Mouse (Mus musculus) layer of hippocampus, postnatal 10 days (tissue): ENCODE measurements at regions not wholly inside any gene's neighbourhood (a gene's known extent, or its start where the extent isn't known, plus 50 kb on each side); places are given as distances from the start of the nearest gene placed in this dataset.

Experiments
- DNase-seq, 2 experiments: peaks; one replicate each; pipeline ENCODE4 v3.0.0; 2021; ENCODE audit warnings: low spot score in 2 of 2

DNA sequence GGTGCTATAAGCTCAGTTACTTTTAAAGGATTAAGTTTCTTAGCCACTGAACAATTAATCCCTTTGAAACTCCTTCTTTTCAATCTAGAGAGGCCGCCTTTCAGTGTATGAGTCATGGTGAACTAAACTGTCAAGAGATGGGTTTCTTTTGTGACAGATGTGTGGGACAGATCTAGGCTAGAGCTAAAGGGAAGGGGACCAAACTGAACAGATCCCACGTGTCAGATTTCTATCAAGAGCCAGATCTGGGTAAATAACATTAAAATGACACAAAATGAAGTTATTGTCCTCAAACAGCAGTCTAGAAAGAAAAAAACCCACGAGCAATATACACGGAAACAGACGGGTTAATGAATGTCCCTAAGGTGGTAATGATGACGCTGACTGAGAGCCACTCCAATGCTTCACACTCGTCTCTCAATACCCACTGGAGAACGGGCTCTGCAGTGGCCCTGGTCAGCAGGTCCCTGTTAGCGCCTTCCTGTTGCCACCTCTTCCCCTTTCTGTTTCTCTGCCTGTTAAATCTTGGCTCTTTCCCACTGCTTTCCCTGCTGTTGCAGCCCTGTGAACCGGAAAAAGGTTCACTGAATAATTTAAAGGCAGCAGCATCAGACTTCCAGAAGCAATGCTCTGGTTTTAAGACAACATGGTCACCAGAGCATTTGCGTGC is 52.7 kb upstream of the Rab3gap2 start:
- no peak for DNase-seq

DNA sequence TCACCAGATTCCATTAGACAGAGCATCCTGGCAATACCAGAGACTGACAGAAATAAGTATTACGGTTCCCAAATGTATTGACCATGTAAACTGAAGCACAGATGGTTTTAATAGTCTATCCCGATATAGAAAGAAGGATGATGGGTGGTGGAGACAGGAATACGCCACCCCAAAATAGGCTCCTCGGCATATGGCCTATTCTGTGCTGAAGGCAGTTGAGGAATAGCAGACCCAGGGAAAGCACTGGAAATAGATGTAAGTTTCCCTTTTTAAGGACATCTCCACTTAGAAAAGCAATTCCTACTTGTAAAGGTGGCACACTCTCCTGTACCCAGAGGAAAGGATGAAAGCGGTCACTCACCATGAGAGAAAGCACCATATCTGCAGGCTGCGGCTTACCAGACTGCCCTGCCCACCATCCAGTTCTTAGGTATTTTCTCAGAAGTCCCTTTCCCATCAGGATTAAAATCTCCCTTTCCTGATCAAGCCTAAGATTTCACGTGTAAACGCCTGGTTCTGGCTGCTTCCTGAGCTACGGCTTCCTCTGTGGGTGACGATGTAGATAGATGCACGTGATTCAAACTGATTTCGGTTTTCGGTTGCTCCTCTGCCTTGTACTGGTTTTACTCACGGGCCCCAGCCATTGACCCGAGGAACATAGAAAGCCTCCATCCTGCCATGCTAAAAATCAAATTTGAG is 53.3 kb upstream of the Rab3gap2 start:
- no peak for DNase-seq

- peak; percentile 31 to 57 for DNase-seq
Observed at GRCm38 (mm10) chr1:185144791-185145190, 59.1 kb upstream of the Rab3gap2 start.

DNA sequence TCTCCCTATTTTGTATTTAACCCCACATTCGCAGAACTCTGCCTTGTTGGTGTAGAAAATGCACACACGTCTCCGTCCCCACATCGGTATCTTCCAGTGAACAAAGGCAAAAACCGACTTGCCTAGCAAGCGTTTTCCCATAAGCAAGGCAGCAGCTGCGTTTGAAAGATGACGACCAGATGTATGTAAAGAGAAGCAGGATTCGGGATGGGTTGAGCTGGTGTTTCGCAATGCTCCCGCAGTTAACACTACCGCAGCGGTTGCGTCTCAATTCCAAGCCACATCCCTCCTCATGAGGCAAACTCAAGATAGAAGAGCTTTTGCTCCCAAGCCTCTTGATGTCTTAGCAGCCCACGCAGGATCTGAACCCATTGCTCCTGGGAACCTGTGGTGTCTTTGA is 59.9 kb upstream of the Rab3gap2 start:
- no peak for DNase-seq

DNA sequence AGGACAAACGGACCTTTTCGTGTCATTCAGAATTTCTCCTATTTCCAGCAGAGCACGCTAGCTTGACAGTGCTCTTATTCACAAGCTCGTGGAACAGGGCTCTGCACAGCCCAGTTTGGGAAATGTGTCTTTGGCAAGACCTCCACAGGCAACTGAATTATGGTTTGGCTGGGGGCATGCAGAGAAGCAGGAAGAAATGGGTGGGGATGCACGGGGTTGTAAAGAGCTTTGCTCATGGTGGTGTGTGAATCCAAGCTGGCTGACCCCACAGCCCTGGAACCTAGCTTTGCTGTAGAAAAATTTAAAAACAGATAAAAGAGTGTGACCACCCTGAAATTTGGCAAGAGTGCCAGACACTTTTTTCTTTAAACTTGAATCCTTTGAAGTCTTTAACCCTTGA is 63.6 kb upstream of the Rab3gap2 start:
- DNase-seq, result no peak

DNA sequence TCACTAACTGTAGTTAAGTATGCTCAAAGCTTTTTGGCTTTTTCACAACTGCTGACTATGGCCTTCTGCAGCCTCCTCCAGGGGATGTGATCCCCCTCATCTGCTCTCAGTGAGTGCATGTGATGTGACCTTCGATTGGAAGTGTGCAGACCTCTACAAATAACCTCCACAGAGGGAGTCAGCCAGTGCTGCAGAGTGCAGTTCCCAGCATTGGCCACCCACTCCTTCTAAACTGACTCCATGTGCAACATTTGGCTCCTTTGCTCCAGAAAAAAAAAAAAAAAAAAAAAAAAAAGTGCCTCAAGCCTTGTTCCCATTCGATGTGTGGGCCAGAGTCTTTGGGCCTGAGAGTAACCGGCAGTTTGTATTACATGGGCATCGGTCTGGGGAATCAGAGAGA is 75.7 kb upstream of the Rab3gap2 start:
- DNase-seq, result no peak

DNA sequence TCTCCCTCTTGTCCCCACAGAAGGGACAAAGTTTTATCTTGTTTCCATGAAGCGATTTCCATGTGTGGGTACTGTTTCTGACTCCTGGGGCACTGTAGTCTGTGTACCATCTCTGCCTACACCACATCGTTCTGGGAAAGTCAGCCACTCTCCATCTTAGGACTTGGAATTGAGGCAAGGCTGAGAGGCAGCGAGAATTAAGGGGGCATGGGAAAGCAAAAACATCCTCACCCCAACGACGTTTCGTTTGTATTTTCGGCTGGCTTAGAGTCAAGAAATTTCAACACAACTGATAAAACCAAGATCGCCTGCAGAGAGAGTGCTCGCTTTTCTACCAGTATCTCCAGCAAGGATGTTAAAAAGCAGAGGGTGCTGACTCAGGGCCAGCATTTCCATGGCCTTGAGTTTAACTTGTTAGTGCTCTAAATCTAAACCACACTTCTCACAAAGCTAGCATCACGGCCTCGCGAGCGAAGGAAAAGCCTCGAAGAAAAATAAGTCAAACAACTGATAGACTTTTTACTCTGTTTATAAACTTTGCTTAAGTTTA is 78.1 kb upstream of the Rab3gap2 start:
- no peak for DNase-seq

GRCm38 (mm10) chr1:185121552-185121951 is 82.4 kb upstream of the Rab3gap2 start:
- no peak for DNase-seq

GRCm38 (mm10) chr1:185120416-185120815 is 83.5 kb upstream of the Rab3gap2 start:
- no peak for DNase-seq

GRCm38 (mm10) chr1:185117711-185118110 is 86.2 kb upstream of the Rab3gap2 start:
- DNase-seq, result no peak

GRCm38 (mm10) chr1:185113687-185114086 is 90.2 kb upstream of the Rab3gap2 start:
- DNase-seq, result no peak

DNA sequence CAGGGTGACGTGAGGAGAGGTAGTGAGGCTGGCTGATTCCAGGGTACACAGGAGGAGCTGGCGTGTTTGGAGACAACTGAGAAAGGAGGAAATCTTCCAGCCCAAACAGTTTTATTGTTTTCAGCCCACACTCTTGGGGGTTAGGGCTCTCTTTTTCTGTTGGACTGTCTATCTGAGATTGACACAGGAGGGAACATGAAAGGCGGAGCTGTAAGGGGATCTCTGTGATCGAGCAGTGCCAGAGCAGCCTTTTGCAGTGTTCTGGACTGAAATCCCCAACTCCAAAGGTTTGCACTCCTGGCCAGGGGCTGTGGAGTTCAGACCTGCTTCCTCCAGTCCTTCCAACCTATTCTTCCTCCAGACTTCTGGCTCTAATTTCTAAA is 91.9 kb upstream of the Rab3gap2 start:
- no peak for DNase-seq

DNA sequence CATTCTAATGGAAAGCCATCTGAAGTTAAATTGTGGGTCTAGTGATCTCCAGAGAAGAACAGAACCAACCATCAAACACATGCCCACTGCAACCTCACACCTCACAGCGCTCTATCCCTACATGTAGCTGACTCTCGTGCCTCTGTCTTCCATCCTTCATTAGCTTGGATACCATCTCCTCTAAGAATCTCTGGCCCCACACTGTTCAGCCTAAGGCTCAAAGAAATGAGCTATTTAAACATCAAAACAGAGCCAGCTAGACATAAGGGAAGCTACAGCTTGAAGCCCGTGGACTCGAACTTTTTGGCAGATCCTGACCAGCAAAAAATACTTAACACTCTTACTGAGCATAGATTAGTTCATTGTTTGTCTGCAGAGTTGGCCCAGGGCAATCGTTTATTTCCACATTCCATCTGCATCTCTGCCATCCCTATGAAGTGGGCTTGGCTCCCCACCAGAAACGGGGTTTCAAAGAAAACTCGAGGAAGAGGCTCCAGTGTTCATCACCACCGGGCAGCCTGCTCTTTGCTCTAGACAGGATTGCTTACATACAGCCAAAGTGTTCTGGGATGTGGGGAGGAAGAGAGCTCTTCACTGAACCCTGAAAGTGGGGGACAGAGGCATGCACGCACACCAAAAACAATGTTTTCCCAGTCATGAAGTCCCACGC is 92.4 kb upstream of the Rab3gap2 start:
- peak; percentile 10 to 22 for DNase-seq

DNA sequence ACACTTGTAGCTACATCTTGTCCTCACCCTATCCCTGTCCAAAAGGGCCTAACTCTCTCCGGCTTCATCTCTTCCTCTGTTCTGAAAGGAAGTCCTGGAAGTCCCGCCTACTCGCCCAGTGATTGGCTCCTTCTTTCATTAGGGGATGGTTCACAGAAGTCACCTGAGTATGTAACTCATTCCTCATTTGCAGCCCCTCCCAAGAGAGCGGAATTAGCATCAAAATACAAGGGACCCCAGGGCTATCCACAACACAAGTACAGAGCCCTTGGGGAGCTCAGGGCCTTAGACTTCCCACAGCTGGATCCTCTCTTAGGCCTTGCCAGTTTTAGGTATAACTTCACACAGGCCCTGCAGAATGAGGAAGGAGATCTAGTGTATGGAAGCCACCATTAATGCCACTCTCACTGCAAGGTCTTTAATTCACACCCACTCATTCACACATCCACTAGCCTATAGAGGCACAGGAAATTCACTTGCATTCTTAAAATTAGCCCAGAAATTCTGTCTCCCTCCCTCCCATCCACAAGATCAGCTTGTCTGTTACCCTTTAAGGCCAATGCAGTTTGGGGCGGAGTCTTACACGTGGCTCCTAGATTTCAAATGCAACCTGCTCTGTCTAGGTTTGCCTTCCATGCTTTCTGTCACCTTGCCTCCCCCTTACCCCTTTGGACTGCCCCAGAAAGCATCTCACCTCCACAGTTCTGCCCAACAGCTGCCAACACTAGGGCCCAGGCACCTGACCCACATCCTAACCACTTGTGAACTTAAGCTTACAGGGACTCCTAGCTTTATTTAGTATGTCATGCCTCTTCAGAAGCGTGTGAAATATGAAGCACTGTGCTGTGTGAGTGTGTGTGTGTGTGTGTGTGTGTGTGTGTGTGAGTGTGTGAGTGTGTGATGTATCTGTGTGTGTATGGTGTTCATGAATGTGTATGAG is 98.7 kb upstream of the Rab3gap2 start:
- no peak for DNase-seq

DNA sequence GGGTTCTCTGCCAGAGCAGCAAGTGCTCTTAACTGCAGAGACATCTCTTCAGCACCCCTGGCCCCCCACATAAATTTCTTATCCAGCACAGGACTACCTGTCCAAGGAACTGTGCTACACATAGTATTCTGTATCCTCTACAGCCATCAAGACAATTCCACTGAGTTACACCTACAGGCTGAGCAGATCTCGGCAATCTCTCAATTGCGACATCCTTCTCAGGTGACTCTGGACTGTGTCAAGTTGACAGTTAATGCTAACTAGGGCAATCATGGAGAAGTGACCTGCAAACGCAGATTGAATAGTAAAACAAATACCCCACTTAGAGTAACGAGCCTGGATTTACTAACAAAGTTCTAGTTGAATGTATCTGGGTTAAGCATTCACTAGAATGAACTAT is 100.1 kb upstream of the Rab3gap2 start:
- no peak for DNase-seq

- DNase-seq, result no peak
Observed at GRCm38 (mm10) chr1:185098975-185099958, 99.9 kb upstream of the Mark1 start.

DNA sequence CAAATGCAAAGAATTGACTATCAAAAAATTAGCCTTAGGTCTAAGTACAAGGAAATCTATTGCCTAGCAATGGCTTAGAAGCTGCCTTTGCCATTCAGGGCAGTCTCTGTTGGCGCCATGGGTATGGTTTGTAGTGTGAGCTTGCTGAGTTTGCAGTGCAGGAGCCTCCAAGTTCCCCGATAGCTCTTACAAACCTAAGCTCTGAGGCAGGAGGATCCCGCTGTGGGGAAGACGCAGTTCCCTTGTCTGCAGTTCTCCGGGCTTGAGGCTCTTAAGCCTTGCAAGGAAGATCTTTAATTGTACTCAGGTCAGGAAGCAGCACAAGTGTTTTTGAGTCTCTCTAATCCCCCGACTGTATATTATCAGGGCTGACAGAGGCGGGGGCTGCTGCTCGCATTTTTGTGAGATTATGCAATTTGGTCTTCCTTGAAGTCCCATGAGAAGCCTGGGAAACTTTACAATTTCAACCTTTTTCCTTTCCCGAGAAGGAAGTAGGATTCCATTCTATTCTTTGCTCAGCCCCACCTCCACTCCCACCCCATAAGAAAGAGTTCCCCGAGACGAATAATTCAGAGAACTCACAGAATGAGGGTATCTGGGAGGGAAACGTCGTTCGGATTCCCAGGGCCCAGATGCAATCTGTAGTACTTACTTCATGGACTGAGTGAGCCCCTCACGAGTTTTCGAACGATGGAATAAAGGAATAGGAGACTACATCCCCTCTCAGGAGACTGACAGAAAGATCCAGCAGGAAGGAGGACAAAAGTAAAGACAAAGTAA is 99.0 kb upstream of the Mark1 start:
- DNase-seq, result no peak

DNA sequence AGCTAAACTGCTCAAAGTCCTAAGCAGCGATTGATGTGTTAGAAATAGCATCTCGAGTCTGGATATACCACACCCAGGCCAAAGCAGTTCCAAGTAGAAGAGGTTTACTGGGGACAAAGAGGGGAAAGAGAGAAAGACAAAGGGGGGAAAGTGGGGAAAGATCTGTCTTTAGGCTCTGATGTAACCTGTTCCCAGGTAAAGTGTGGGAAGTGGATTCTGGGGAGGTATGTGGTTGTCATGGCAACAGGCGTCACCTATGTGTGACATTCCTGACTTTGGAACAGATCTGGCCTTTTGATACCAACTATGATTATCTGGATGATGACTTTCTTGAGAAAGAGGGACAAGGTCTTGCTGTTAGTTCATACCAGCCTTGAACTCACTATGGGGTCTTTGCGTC is 97.4 kb upstream of the Mark1 start:
- no peak for DNase-seq

GRCm38 (mm10) chr1:185092757-185093156 is 93.4 kb upstream of the Mark1 start:
- DNase-seq, result no peak
